Mouse (Mus musculus) embryonic fibroblast, embryonic 13.5 days (primary cell): ENCODE measurements around the gene Steap1. TPM values are rescaled to one million over a fixed set of nuclear protein-coding genes. Genes with fewer than 3 reads are reported as not detected.

Source experiments
- H3K27ac ChIP-seq: 2 replicates; pipeline ENCODE4 v1.5.1; 2012; ENCODE audit warnings: low read length, control low read depth, inconsistent platforms; ENCODE audit not compliant: insufficient read depth
- H3K4me1 ChIP-seq: 2 replicates; pipeline ENCODE4 v1.6.1; 2011; ENCODE audit warnings: low read length; ENCODE audit not compliant: control insufficient read depth, insufficient read depth
- H3K4me3 ChIP-seq: 2 replicates; pipeline ENCODE4 v1.5.1; 2011; ENCODE audit warnings: mild to moderate bottlenecking, control low read depth, low read length; ENCODE audit not compliant: insufficient read depth
- CTCF ChIP-seq: IDR thresholded peaks from 2 replicates; pipeline ENCODE4 v1.5.1; 2011; ENCODE audit warnings: mild to moderate bottlenecking, control low read depth, low read length, moderate library complexity, borderline replicate concordance; ENCODE audit not compliant: insufficient read depth
- POLR2A ChIP-seq: IDR thresholded peaks from 2 replicates; pipeline ENCODE4 v1.6.1; 2011; ENCODE audit warnings: low read depth, mild to moderate bottlenecking, control low read depth, low read length, moderate library complexity
- polyA plus RNA-seq: library from polyadenylated mRNA; stranded (reverse); fragments of >200 nt; gene quantifications from 2 replicates; pipeline ENCODE4 v1.2.4, GENCODE M21; 2011; ENCODE audit warnings: low read depth; ENCODE audit not compliant: missing spikeins, insufficient read length

The Steap1 gene
- polyA plus RNA-seq, 1 experiment, result 33.8 TPM

DNA sequence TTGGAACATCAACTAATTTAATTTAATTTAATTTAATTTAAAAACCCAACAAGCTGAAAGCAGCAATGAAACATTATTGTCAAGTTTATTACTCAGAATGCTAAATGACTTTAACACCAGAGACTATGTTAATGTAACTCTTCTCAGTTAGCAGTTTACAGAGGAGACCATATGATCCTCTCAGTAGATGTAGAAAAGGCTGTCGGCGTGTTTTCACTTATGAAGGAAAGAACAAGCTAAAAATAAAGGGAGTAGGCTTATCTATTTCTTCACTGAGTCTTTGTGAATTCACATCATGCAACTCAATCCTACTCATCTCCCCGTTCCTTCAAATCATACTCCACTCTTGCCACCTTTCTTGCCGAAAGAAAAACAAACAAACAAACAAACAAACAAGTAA lies 38.1 kb downstream of the Steap1 start:
- no peak for TF ChIP-seq CTCF
- no peak for TF ChIP-seq POLR2A
- Histone ChIP-seq H3K27ac (no peak overlapping the region), H3K4me1 (no peaks in the 10 kb centered on the region), H3K4me3 (no peak overlapping the region)

DNA sequence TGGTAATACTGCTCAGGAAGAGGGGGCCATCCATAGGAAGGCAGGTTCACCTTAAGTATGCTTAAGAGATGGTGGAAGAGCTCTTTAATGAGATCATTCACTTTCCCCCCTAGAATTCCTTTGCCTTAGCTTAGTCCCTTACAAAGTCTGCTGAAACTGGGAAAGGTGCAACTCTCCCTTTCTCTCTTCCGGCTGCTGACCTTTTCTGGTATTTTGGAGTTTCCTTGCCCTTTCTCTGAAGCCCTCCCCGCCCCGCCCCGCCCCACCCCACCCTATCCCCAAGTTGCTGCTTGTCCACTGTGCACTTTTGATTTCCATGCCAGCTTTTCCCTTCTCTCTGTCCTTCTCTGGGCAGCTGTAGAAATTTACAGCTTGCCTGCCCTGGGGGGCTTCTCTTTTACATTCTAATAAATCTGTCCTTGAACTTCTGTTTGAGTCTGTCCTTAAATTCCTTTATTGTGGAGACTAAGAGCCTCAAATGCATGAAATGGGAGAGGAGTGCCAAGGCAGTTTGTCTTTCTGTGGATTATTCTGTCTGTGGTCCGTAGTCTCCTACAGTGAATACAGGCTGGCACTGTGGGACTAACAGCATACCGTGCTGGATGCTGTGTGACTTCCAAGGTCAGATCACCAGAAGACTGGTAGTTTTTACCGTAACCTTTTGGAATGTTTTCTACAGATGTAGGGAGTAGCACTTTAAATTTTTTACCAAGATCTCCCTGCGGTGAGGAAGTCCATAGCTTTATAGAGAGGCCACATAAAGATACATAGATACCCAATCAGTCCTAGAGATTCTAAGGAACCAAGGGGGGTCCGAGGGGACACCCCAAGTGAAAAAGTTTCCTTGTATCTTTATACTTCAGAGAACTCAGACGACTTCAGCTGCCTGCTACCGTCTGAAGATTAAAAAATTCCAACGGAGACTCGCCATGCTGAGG lies 41.5 kb downstream of the Steap1 start:
- TF ChIP-seq POLR2A (no peak), CTCF (no peak)
- no peak overlapping the region for H3K4me3 ChIP-seq

GRCm38 (mm10) chr5:5705019-5705418 lies 44.1 kb downstream of the Steap1 start:
- TF ChIP-seq POLR2A, result no peak
- no peak overlapping the region for H3K27ac ChIP-seq
- no peak overlapping the region for H3K4me3 ChIP-seq
- no peaks in the 10 kb centered on the region for H3K4me1 ChIP-seq

More for the DNA sequence above, 41.5 kb downstream of the Steap1 start:
- Histone ChIP-seq H3K27ac (no peak overlapping the region), H3K4me1 (no peaks in the 10 kb centered on the region)

DNA sequence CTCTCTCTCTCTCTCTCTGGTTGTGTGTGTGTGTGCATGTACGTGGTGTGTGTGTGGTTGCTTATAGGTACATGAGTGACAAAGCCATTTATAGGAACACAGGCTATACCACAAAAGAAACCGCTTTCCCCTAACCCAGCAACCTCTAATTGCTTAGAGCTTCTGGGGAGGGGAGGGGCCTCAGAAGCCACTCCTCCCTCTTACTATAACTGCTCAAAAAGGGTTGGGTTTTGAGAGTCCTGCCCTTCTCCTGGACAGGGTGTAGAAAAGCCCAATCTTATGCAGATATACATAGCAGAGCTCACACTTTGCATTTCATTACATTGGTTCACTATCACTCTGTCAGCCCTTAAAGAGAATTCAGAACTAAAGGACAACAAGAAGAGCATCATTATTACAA lies 48.7 kb downstream of the Steap1 start:
- TF ChIP-seq POLR2A, result no peak
- Histone ChIP-seq H3K4me3 (no peak overlapping the region), H3K4me1 (no peaks in the 10 kb centered on the region), H3K27ac (no peak overlapping the region)

DNA sequence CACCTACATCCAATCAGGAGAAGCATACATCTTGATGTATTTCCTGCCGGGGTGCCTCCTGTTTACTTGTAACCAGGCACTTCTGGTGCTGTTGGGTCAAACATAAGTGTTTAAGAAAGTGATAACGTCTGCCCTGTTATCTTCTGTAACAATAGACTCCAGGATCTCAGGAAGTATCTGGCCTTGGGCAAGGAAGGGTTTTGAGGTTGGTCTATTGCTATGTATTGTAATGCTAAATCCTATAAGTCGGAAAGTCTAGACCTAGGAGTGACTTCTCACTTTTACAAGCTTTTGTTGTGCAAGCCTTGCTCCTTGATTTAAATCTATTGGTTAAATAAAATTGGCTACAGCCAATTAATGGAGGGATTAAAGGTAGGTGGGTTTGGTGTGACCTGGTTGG lies 50.3 kb downstream of the Steap1 start:
- TF ChIP-seq POLR2A (no peak), CTCF (no peak)

DNA sequence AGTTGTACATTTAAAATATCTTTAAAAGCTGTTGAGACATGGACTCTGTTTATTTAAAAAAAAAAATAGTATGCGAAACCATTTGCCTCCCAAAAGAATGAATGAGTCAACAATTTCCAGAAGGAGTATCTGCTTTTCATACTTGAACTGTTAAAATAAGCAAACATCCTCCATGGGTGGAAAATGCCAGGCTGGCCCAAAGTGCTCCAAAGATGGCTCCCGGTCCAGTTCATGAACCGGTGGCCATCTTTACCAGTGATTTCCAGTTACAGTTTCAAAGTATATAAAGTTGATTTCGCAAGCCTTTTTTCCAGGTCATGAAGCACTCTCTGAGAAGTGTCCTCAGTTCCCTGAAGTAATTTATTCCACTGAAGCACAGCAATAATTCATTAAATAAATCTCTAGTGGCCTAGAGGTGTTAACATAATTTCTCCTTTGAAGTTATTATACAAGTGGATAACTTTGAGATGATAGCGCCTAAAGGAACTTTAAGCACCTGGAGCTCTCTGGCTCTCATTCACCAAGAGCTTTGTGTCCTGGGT lies 53.7 kb downstream of the Steap1 start:
- no peaks in the 10 kb centered on the region; the same call in 1 of the 2 replicates for H3K4me1 ChIP-seq
- TF ChIP-seq POLR2A, result no peak
- TF ChIP-seq CTCF, result no peak
- H3K27ac ChIP-seq, result no peak overlapping the region
- no peak overlapping the region for H3K4me3 ChIP-seq

More for the DNA sequence above, 50.3 kb downstream of the Steap1 start:
- Histone ChIP-seq H3K27ac (no peak overlapping the region), H3K4me1 (no peaks in the 10 kb centered on the region), H3K4me3 (no peak overlapping the region)

DNA sequence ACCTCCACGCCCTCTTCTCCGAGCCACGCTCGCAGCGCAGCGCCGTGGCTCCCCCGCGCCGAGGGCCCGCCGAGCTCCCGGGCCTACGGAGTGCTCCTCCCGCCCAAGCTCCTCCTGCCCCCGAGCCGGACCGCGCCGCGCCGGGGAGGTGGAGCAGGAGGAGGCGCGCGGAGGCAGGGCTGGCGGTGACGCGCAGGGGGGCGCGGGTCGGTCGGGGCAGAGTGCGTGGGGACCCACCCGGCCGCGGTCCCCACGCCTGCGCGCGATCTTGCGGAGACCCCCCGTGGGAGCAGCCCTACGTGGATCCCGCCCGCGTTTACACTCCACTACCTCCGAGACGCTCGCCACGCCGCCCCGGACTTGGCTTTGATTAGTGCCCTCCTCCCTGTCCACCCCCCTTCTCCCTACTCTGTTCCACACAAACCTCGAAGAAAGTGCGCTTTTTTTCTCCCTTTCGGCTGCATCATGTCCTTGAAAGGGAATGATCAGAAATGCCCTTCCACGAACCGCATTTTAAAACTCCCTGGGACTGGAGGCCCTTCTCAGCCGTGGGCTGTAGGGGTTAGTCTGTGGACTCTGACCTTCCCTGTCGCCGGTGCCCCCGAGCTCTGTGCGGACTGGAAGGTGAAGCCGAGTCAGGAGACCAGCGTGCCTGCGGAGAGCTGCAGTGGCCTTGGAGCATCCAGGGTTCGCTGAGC lies 55.0 kb downstream of the Steap1 start, which contains the start of gene Steap2:
TSS of gene Steap2 (minus strand) at position 623 of the 698 bp plus-strand sequence.
- H3K27ac ChIP-seq, result peak within 1 kb of the TSS; percentile 54
- TF ChIP-seq POLR2A (peak; percentile 86), CTCF (no peak)
- peak within 1 kb of the TSS; percentile 89 for H3K4me3 ChIP-seq
- H3K4me1 ChIP-seq, result peaks cover 4% of the 10 kb centered on the region

DNA sequence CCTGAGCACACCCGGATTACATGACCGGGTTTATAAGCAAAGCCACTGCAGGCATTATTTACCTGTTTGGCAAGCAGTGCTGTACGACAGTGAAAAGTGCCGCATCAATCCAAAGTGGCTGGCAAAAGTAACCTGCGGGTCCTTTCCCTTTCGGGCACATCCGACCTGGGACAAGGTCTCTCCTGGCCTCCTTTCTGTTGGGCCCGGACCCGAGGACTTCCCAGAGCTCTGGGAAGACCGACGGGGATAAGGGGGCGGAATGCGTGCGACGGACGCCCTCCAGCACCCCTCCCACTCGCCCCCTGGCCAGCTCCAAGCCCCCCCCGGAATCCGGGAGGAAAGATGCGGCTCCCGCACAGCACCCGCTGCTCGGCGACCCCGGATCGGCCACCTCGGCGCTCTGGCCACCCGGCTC lies 55.6 kb downstream of the Steap1 start:
- TF ChIP-seq CTCF (no peak), POLR2A (no peak)
- Histone ChIP-seq H3K4me1 (peaks cover 4% of the 10 kb centered on the region), H3K4me3 (peak overlapping the region; percentile 89), H3K27ac (peak overlapping the region; percentile 54)

DNA sequence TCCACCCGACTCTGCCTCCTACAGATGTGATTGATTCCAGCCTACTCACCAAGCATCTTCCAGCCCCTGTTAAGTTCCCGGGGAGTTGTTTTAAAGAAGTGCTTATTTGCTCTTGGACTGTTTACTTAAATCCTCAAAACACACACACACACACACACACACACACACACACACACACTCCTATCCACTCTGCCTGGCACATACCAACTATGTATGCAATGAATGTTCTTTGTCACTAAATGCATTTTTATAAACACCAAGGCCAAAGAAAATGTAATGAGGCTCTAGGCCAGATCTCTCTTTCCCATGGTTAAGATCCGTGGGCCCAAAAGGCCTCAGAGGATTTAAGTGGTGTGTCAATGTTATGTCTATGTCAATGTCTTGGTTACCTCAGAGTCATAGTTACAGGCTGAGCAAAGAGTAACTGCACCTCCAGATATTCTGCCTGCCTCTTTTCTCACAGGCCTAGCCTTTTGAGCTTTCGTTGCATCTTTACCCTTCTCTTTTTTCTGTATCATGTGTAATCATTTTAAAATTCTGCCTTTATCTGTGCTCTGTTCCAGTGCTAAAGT lies 56.9 kb downstream of the Steap1 start:
- peak overlapping the region; percentile 38 for H3K4me3 ChIP-seq
- TF ChIP-seq CTCF, result no peak
- peaks cover 4% of the 10 kb centered on the region for H3K4me1 ChIP-seq
- peak overlapping the region; percentile 72 for H3K27ac ChIP-seq
